Mouse (Mus musculus) MEL (cell line): ENCODE results near the gene Mafk. TPM values are rescaled to one million over a fixed set of nuclear protein-coding genes. Genes with fewer than 3 reads are reported as not detected.
A peak's percentile ranks its signal among the peaks of the same experiment; 100 is the strongest.

ENCODE experiments used
- DNase-seq: peaks from one replicate; pipeline ENCODE4 v3.0.0; 2011; ENCODE audit warnings: low read depth, low spot score
- H3K27ac ChIP-seq: 2 replicates; pipeline ENCODE4 v1.5.1; 2012; ENCODE audit warnings: low read depth, mild to moderate bottlenecking, control low read depth, low read length, moderate library complexity; ENCODE audit not compliant: control insufficient read depth
- H3K27me3 ChIP-seq, 2 experiments: fragments of 150-350 bp in 1 of 2; sonication (generic) in 1 of 2; 2 replicates each; pipeline ENCODE4 v1.6.1; 2012; ENCODE audit warnings: low read length in 2 of 2, mild to moderate bottlenecking in 2 of 2, improper control_type of control experiment in 1 of 2, moderate library complexity in 1 of 2; ENCODE audit not compliant: insufficient read depth in 2 of 2, control insufficient read depth in 1 of 2
- H3K36me3 ChIP-seq, 2 experiments: 2 replicates each; pipeline ENCODE4 v1.6.1; 2012 to 2014; ENCODE audit warnings: low read length in 2 of 2, improper control_type of control experiment in 1 of 2, inconsistent platforms in 1 of 2, mild to moderate bottlenecking in 1 of 2; ENCODE audit not compliant: insufficient read depth in 2 of 2, control insufficient read depth in 1 of 2
- H3K4me1 ChIP-seq, 2 experiments: fragments of 150-350 bp in 1 of 2; sonication (generic) in 1 of 2; 2 replicates each; pipeline ENCODE4 v1.6.1; 2012; ENCODE audit warnings: low read length in 2 of 2, improper control_type of control experiment in 1 of 2, mild to moderate bottlenecking in 1 of 2; ENCODE audit not compliant: insufficient read depth in 2 of 2, control insufficient read depth in 1 of 2
- H3K4me3 ChIP-seq, 2 experiments: fragments of 150-350 bp in 1 of 2; sonication (generic) in 1 of 2; 2 replicates each; pipeline ENCODE4 v1.5.1; 2012; ENCODE audit warnings: low read depth in 2 of 2, low read length in 2 of 2, mild to moderate bottlenecking in 2 of 2, moderate library complexity in 2 of 2, control low read depth in 1 of 2, improper control_type of control experiment in 1 of 2; ENCODE audit not compliant: control insufficient read depth in 1 of 2, insufficient read depth in 1 of 2
- H3K79me2 ChIP-seq: 2 replicates; pipeline ENCODE4 v1.6.1; 2012; ENCODE audit warnings: mild to moderate bottlenecking, low read length, moderate library complexity; ENCODE audit not compliant: control insufficient read depth, poor library complexity, insufficient read depth
- H3K9ac ChIP-seq: 2 replicates; pipeline ENCODE4 v1.6.1; 2012; ENCODE audit warnings: low read depth, mild to moderate bottlenecking, control low read depth, low read length, moderate library complexity; ENCODE audit not compliant: control insufficient read depth, poor library complexity, severe bottlenecking
- H3K9me3 ChIP-seq: fragments of 150-350 bp; sonication (generic); replicated peaks from 2 replicates; pipeline ENCODE4 v1.6.1; 2012; ENCODE audit warnings: mild to moderate bottlenecking, low read length, improper control_type of control experiment, moderate library complexity; ENCODE audit not compliant: insufficient read depth
- CHD1 ChIP-seq: IDR thresholded peaks from 2 replicates; pipeline ENCODE4 v1.6.1; 2012; ENCODE audit warnings: low read depth, mild to moderate bottlenecking, inconsistent platforms, low read length, improper control_type of control experiment
- CHD2 ChIP-seq: IDR thresholded peaks from 2 replicates; pipeline ENCODE4 v1.6.1; 2011; ENCODE audit warnings: low read length, improper control_type of control experiment
- CTCF ChIP-seq, 3 experiments: IDR thresholded peaks in 2 of 3; conservative IDR thresholded peaks in 1 of 3; 2 replicates each; pipeline ENCODE4 v1.5.1; 2011 to 2012; ENCODE audit warnings: low read length in 3 of 3, low read depth in 2 of 3, mild to moderate bottlenecking in 2 of 3, improper control_type of control experiment in 1 of 3, inconsistent platforms in 1 of 3, mixed read lengths in 1 of 3, moderate library complexity in 1 of 3; ENCODE audit not compliant: control insufficient read depth in 1 of 3, insufficient read depth in 1 of 3, poor library complexity in 1 of 3, severe bottlenecking in 1 of 3
- ELF1 ChIP-seq: IDR thresholded peaks from 2 replicates; pipeline ENCODE4 v1.6.1; 2014; ENCODE audit warnings: low read depth, mild to moderate bottlenecking, inconsistent platforms, low read length, improper control_type of control experiment, moderate library complexity
- ETS1 ChIP-seq: IDR thresholded peaks from 2 replicates; pipeline ENCODE4 v1.6.1; 2012; ENCODE audit warnings: low read depth, mild to moderate bottlenecking, inconsistent platforms, low read length, improper control_type of control experiment, moderate library complexity
- KAT2A ChIP-seq: conservative IDR thresholded peaks from 2 replicates; pipeline ENCODE4 v1.6.1; 2012; ENCODE audit warnings: low read depth, low read length, improper control_type of control experiment, inconsistent platforms
- MYB ChIP-seq: IDR thresholded peaks from 2 replicates; pipeline ENCODE4 v1.6.1; 2011; ENCODE audit warnings: mild to moderate bottlenecking, low read depth, low read length, improper control_type of control experiment
- MYC ChIP-seq: IDR thresholded peaks from 2 replicates; pipeline ENCODE4 v1.6.1; 2011; ENCODE audit warnings: low read depth, mild to moderate bottlenecking, low read length, improper control_type of control experiment, moderate library complexity
- NELFE ChIP-seq: IDR thresholded peaks from 2 replicates; pipeline ENCODE4 v1.6.1; 2011; ENCODE audit warnings: low read depth, low read length, improper control_type of control experiment
- NRF1 ChIP-seq: IDR thresholded peaks from 2 replicates; pipeline ENCODE4 v1.6.1; 2014; ENCODE audit warnings: low read depth, mild to moderate bottlenecking, inconsistent platforms, low read length, improper control_type of control experiment, moderate library complexity; ENCODE audit not compliant: poor library complexity, insufficient read depth, severe bottlenecking
- RAD21 ChIP-seq: IDR thresholded peaks from 2 replicates; pipeline ENCODE4 v1.6.1; 2011; ENCODE audit warnings: mild to moderate bottlenecking, low read depth, low read length, improper control_type of control experiment
- SMC3 ChIP-seq: IDR thresholded peaks from 2 replicates; pipeline ENCODE4 v1.6.1; 2011; ENCODE audit warnings: low read depth, low read length, improper control_type of control experiment
- TCF12 ChIP-seq: IDR thresholded peaks from 2 replicates; pipeline ENCODE4 v1.6.1; 2014; ENCODE audit warnings: low read depth, mild to moderate bottlenecking, inconsistent platforms, low read length, improper control_type of control experiment, moderate library complexity
- UBTF ChIP-seq: IDR thresholded peaks from 2 replicates; pipeline ENCODE4 v1.6.1; 2012; ENCODE audit warnings: low read depth, mild to moderate bottlenecking, inconsistent platforms, low read length, improper control_type of control experiment, moderate library complexity, borderline replicate concordance; ENCODE audit not compliant: insufficient read depth
- ZMIZ1 ChIP-seq: IDR thresholded peaks from 2 replicates; pipeline ENCODE4 v1.6.1; 2012; ENCODE audit warnings: low read depth, mild to moderate bottlenecking, inconsistent platforms, low read length, improper control_type of control experiment, moderate library complexity
- polyA plus RNA-seq, 2 experiments: library from polyadenylated mRNA; stranded (reverse) in 1 of 2; unstranded in 1 of 2; fragments of >175 nt in 1 of 2; fragments of >200 nt in 1 of 2; gene quantifications; 2 replicates each; pipeline versions ENCODE4 v1.2.1 to v1.2.4; 2012; ENCODE audit warnings: low replicate concordance in 2 of 2, low read depth in 1 of 2; ENCODE audit not compliant: insufficient read length in 2 of 2, insufficient read depth in 1 of 2, missing spikeins in 1 of 2
- total RNA-seq: library from RNA; depleted of rRNA; stranded (reverse); fragments of 300-350 nt; gene quantifications from 2 replicates; pipeline ENCODE4 v1.2.3, GENCODE M21; 2012

The Mafk gene
- total and polyA plus RNA-seq, 3 experiments: 56.5 to 62.1 TPM; not detected in 1

DNA sequence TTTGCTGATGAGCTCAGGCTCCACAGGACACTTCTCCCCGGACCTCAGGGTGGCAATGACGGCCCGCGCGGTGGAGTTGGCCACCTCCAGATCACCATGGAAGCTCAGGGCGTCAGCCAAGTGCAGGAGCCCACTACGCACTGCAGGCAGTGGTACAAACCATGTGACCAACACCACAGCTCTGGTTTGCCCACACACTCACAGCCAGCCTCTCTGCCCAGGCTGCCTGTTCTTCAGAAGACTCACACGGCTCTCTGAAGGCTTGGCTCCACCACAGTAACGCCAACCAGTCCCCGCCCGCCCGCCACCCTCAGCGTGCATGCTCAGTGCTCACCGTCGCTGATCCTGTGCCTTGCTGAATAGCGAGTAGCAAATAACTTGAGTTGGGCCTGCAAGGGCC is 33.2 kb upstream of the Mafk start (continued):
- TF ChIP-seq CHD2: no peak

DNA sequence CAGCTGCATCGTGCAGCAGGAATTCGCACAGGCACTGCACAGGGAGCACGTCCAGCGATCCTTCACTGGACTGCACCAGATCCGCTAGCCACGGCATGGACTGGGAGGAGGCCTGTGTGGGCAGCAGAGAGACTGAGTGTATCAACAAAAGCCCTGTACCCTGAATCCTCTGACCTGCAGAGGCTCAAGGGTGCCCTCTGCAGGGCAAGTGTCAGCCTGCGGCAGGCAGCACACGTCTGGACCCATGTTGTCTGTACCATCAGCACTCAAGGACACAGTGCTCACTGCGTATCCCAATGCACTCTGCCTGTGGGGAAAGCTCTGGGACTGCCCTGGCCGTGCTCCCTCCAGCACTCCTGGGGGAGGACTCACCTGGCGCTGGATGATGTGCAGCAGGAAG is 27.0 kb upstream of the Mafk start:
- DNase-seq: peak; percentile 62
- Histone ChIP-seq H3K9me3 (no peaks in the 10 kb centered on the region), H3K4me3 (no peak overlapping the region), H3K4me1 (no peaks in the 10 kb centered on the region), H3K9ac (no peak overlapping the region), H3K27ac (no peak overlapping the region), H3K27me3 (no peaks in the 10 kb centered on the region), H3K36me3 (no peaks in the 10 kb centered on the region; a peak in 1 of 4 replicates), H3K79me2 (no peaks in the 10 kb centered on the region)
- TF ChIP-seq UBTF (no peak), TCF12 (no peak), NRF1 (no peak), ZMIZ1 (no peak), MYC (no peak), CTCF (IDR thresholded peaks at IDR 0.05 in 2 of 3, conservative IDR thresholded peaks at IDR 0.05 in 1 of 3; ENCODE audit: control insufficient read depth in 1 of 3, insufficient read depth in 1 of 3, low read depth in 2 of 3, low read length in 3 of 3, poor library complexity in 1 of 3, severe bottlenecking in 1 of 3) (peak; percentile 74 to 96 (median 75)), SMC3 (peak; percentile 46), CHD1 (no peak), RAD21 (peak; percentile 19), ETS1 (no peak), KAT2A (no peak), ELF1 (no peak)

DNA sequence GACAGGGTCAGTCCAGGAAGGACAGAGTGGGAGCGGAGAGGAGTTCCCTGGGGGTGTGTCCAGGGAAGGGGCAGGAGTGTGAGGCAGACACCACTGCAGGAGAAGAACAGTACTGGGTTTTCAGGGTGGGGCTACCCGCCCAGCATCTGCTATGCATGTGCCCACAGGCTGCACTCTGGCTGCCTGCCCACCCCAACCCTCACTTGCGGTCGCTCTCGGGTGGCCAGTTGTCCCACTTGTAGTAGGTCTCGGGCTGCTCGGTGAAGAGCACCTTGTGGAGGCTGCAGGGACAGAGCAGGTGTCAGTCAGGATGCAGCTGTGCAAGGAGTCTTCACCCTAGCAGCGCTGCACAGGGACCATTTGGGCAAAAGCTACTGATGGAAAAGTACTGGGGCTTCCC is 23.1 kb upstream of the Mafk start:
- Histone ChIP-seq H3K4me1 (no peaks in the 10 kb centered on the region), H3K27me3 (no peaks in the 10 kb centered on the region), H3K27ac (no peak overlapping the region), H3K79me2 (no peaks in the 10 kb centered on the region), H3K9ac (no peak overlapping the region), H3K4me3 (no peak overlapping the region), H3K9me3 (no peaks in the 10 kb centered on the region), H3K36me3 (peaks cover 0 to 2% of the 10 kb centered on the region in 2 experiments; a peak in 2 of 4 replicates)
- TF ChIP-seq MYB (no peak), NELFE (no peak)
- DNase-seq: no peak
